Mouse (Mus musculus) E14TG2a.4 (cell line): ENCODE results near the gene Camk2d.

ENCODE experiments used
- H3K27me3 ChIP-seq: 2 replicates; pipeline ENCODE4 v1.6.1; 2014; ENCODE audit warnings: low read length, control low read depth; ENCODE audit not compliant: insufficient read depth
- H3K36me3 ChIP-seq: 2 replicates; pipeline ENCODE4 v1.6.1; 2014; ENCODE audit warnings: low read length, control low read depth; ENCODE audit not compliant: insufficient read depth
- H3K4me1 ChIP-seq: replicated peaks from 2 replicates; pipeline ENCODE4 v1.6.1; 2014; ENCODE audit warnings: low read depth, low read length, control low read depth
- H3K4me3 ChIP-seq: replicated peaks from 2 replicates; pipeline ENCODE4 v1.5.1; 2014; ENCODE audit warnings: mild to moderate bottlenecking, low read length
- H3K9me3 ChIP-seq: 2 replicates; pipeline ENCODE4 v1.6.1; 2014; ENCODE audit warnings: low read length, control low read depth
- CTCF ChIP-seq: conservative IDR thresholded peaks from 2 replicates; pipeline ENCODE4 v1.5.1; 2014; ENCODE audit warnings: low read length
- NANOG ChIP-seq: IDR thresholded peaks from 2 replicates; pipeline ENCODE4 v1.6.1; 2014; ENCODE audit warnings: borderline replicate concordance, low read length, mixed read lengths
- POU5F1 ChIP-seq: IDR thresholded peaks from 2 replicates; pipeline ENCODE4 v1.6.1; 2014; ENCODE audit warnings: low read length, borderline replicate concordance

Camk2d gene

DNA sequence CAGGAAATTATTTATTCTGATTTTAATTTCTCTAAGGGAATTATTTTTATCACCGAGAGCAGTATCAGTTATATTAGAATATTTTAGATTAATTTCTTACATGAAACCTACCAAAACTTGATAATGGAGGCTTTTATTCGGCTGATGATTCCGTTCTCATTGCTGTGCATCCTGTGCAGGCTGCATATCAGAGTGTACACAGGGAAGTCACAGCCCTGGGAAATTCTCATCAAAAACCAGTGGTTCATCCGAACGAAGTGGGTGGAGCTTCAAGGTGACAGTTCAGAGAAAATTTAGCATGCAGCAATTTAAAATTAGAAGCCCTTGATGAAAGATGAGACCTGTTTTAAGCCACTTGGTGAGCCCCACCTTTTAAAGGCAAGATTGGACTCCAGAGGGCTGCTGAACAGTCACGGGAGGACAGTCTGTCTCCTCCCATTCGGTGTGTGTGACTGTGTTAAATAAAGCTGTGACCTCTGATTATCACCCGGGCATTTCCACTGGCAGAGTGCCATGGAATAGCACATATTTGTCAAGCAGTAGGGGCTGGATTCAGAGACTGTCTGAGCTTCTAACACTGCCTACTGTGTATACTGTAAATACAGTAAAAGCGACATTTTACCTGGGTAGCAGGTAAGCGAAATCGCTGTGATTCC is 150.2 kb downstream of the Camk2d start:
- Histone ChIP-seq H3K4me1 (peaks cover 5% of the 10 kb centered on the region), H3K9me3 (no peaks in the 10 kb centered on the region), H3K4me3 (no peak overlapping the region), H3K27me3 (no peaks in the 10 kb centered on the region), H3K36me3 (no peaks in the 10 kb centered on the region)
- no peak for TF ChIP-seq POU5F1
- no peak for TF ChIP-seq NANOG

DNA sequence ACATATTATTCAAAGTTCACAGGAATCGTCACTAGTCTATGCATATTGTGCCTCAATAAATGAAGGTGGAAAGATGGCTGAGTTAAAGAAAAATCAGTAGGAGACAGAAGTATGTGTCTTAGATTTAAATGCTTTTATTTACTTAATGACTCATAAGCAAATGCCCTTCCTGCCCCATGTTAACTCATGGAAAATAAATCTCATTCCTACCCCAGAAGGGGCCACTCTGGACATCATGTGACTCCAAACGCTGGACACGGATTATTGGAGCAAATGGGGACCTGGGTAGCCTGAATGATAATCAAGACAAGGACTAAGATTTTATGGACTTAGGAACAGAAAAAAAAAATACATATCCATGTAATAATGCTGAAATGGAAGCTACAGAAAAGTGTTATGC is 151.5 kb downstream of the Camk2d start:
- no peak for TF ChIP-seq POU5F1
- no peak for TF ChIP-seq CTCF
- TF ChIP-seq NANOG = no peak
- no peaks in the 10 kb centered on the region for H3K36me3 ChIP-seq

DNA sequence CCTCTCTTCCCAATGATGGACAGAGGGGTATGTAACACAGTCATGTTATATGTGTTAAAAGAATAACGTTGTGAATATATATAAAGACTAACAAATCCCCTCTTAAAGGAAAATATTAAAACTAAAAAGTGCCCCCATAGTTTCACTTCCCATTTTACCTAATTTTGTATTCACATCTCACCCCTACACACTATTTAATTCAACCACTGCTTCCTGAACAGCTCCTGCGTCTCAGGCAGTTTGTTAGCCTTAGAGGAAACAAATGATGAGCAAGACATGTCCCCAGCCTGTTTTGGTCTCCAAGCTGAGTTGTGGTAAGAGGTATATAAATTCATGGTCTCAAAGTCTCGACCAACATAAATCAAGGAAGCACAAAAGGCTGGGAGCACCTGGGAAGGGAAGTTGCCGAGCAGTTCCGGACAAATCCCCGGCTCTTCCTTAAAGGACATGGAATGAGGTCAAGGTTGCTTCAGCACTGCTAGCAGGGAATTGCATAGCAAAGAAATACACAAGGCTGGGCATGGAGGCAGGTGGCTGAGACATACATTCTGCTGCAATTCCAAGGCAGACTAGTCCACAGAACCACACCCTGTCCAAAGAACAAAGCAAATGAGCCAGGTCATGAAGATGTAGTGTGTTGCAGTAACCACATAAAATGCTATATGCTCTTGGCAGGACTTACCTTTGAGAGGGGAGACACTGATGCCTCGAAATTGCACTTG is 155.4 kb downstream of the Camk2d start:
- no peaks in the 10 kb centered on the region for H3K36me3 ChIP-seq
- no peak overlapping the region for H3K4me3 ChIP-seq
- TF ChIP-seq CTCF (no peak), NANOG (no peak), POU5F1 (no peak)
- no peaks in the 10 kb centered on the region for H3K27me3 ChIP-seq
- no peaks in the 10 kb centered on the region for H3K4me1 ChIP-seq
- no peaks in the 10 kb centered on the region for H3K9me3 ChIP-seq

More for the DNA sequence above, 151.5 kb downstream of the Camk2d start:
- Histone ChIP-seq H3K4me1 (peaks cover 5% of the 10 kb centered on the region), H3K27me3 (no peaks in the 10 kb centered on the region), H3K4me3 (no peak overlapping the region), H3K9me3 (no peaks in the 10 kb centered on the region)

DNA sequence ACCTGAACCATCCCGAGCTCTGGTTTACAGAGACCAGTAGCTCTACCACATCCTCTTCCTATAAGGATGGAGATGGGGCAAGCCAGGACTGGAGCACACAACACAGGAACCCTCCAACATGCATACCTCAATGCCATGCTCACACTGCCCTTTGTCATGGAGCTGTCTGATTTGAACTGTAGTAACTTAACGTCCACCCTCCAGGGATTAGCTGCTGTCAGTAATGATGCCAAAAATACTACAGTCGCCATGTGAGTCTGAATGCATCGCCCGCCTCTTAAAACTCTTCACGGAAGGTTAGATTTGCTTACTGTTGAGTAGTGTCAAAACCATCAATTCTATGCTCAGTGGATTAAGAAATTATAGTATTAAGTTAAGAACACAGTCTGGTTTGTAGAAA is 156.9 kb downstream of the Camk2d start:
- TF ChIP-seq POU5F1 (no peak), CTCF (no peak), NANOG (no peak)
- no peaks in the 10 kb centered on the region for H3K9me3 ChIP-seq
- no peaks in the 10 kb centered on the region for H3K36me3 ChIP-seq
- no peaks in the 10 kb centered on the region for H3K27me3 ChIP-seq
- no peaks in the 10 kb centered on the region for H3K4me1 ChIP-seq
- H3K4me3 ChIP-seq = no peak overlapping the region

DNA sequence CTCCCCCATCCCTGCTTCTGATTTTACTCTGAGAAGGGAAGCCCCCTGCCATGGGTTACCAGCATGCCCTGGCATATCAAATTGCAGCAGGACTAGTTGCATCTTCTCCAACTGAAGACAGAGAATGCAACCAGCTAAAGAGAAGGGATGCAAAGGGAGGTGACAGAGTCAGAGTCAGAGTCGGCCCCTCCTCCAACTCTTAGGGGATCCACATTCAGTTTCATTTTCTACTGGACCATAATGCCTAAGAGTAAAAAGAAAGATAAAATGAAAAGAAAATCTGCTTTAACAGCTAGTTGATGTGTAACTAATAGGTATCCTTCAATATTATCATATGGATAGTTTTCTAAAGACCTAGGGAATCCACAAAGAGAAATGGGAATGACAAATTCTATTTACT is 162.3 kb downstream of the Camk2d start:
- Histone ChIP-seq H3K4me3 (no peak overlapping the region), H3K9me3 (no peaks in the 10 kb centered on the region), H3K4me1 (no peaks in the 10 kb centered on the region), H3K27me3 (no peaks in the 10 kb centered on the region), H3K36me3 (no peaks in the 10 kb centered on the region)
- no peak for TF ChIP-seq CTCF
- TF ChIP-seq NANOG = no peak
- no peak for TF ChIP-seq POU5F1

DNA sequence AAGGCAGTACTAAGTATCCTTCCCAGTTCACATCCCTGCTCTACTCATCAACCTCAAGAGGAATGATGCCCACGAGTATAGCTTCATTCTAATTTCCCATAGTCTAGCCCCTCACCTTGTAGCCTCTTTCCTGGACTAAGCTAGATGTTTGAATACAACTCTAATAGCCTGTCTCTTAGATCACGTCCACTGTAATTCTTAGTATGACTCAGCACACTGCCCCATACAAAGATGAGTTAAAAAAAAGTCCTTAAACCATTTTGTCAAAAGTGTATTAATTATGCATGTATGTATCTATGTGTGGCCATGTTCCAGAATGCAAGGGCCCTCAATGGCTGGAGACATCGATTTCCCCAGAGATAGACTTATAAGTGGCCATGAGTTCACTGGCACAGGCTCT is 164.5 kb downstream of the Camk2d start:
- Histone ChIP-seq H3K27me3 (no peaks in the 10 kb centered on the region), H3K36me3 (no peaks in the 10 kb centered on the region), H3K4me1 (no peaks in the 10 kb centered on the region), H3K4me3 (no peak overlapping the region), H3K9me3 (no peaks in the 10 kb centered on the region)
- TF ChIP-seq CTCF (no peak), POU5F1 (no peak), NANOG (no peak)

DNA sequence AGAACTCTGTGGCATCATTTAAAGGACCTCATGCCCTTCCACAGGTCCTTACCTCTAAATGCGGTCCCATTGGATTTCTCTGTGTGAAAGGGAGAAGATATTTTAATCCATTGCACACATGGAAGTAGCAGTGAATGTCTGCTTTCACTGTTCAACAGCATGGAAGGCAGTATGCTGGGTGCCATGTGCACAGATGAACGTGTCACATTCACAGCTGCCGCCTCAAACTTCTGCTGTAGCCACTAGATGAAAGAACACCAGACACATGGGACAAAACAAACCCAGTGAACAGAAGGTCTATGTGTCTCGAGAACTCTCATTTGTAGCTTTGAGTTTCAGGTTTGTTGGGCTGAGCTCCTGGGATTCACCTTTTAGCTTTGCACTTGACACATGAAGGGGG is 168.6 kb downstream of the Camk2d start:
- H3K9me3 ChIP-seq = no peaks in the 10 kb centered on the region
- H3K27me3 ChIP-seq = no peaks in the 10 kb centered on the region
- no peaks in the 10 kb centered on the region for H3K4me1 ChIP-seq
- no peaks in the 10 kb centered on the region for H3K36me3 ChIP-seq
- H3K4me3 ChIP-seq = no peak overlapping the region
- TF ChIP-seq NANOG = no peak
- TF ChIP-seq POU5F1 = no peak
- no peak for TF ChIP-seq CTCF

DNA sequence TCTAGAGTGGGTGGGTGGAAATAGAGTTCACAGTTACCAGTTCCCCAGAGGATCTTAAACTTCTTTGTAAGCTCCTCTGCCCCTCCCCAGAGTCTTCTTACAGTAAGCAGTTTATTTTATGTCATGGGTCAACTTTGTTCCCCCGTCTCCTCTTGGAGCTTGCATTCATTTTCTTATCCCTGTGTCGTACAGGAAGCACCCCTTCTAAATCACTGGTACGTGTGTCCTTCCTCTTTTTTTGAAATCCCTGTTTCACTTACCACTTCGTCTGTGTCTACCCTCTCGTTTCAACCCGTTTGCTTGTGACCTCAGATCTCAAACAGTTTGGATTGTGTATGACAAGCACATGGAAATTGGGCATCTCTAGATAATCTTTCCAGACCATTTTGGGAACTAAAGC is 174.0 kb downstream of the Camk2d start:
- Histone ChIP-seq H3K4me3 (no peak overlapping the region), H3K9me3 (0 out of 2 replicates have a peak, but pooled peaks cover under 1% of the 10 kb centered on the region), H3K27me3 (no peaks in the 10 kb centered on the region), H3K36me3 (no peaks in the 10 kb centered on the region), H3K4me1 (no peaks in the 10 kb centered on the region)
- no peak for TF ChIP-seq POU5F1
- no peak for TF ChIP-seq CTCF
- no peak for TF ChIP-seq NANOG

DNA sequence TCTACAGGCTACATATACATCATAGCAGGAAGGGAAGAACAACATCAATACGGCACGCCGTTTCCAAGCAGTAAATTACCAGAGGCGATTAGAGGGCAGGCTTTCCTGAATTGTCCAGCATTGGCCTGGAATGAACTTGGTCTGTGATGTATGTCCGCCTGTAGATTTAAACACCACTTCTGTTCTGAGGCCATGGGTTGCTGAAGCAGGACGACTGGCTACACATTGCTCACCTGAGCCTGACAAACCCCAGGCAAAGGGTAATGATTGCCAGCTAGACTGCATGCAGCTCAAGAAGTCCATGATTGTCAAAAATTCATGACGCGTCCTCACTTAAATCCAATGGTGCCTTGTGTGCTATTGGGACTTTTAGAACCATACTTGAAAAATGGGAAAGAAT is 174.9 kb downstream of the Camk2d start:
- peaks cover 10% of the 10 kb centered on the region; the same call in 1 of the 2 replicates for H3K9me3 ChIP-seq
- H3K27me3 ChIP-seq = no peaks in the 10 kb centered on the region
- TF ChIP-seq NANOG (no peak), CTCF (no peak), POU5F1 (no peak)
- H3K36me3 ChIP-seq = no peaks in the 10 kb centered on the region
- no peak overlapping the region for H3K4me3 ChIP-seq
- no peaks in the 10 kb centered on the region for H3K4me1 ChIP-seq
